Mouse (Mus musculus) small intestine, adult 2 months (tissue): ENCODE measurements around the gene Atp13a3.

Experiments
- CTCF ChIP-seq: fragments of 200-500 bp; IDR thresholded peaks from 2 replicates; pipeline ENCODE4 v1.5.1; 2012; ENCODE audit warnings: low read depth, mild to moderate bottlenecking, control low read depth, inconsistent platforms, low read length, moderate library complexity, mixed read lengths; ENCODE audit not compliant: insufficient replicate concordance, insufficient read length; ENCODE audit errors: extremely low read depth
- POLR2A ChIP-seq: fragments of 200-500 bp; IDR thresholded peaks from 2 replicates; pipeline ENCODE4 v1.6.1; 2012; ENCODE audit warnings: low read depth, mild to moderate bottlenecking, control low read depth, inconsistent platforms, low read length, moderate library complexity

DNA sequence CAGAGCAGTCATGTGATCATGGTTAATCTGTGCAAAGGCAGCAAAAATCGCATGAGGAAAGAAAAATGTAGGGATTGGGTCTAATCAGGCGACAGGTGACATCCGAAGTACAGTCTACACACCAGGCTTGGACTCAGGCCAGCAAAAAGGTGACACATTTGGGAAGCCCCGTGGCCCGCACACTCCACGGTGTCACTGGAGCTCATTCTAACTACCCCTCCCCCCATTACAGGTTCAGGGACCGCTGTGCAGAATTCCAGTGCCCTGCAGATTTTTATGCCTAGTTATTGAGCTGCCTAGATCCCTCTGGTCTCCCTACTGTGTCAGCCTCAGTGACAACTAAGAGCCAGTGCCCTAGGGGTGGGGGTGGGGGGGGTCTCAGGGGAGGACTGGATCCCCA, 108.3 kb downstream of the Atp13a3 start:
- TF ChIP-seq POLR2A (no peak), CTCF (no peak)
